Mouse (Mus musculus) liver, adult 2 months (tissue): ENCODE data around the gene Pax2. TPM values are rescaled to one million over a fixed set of nuclear protein-coding genes. Genes with fewer than 3 reads are reported as not detected.

Experiments
- DNase-seq: peaks from one replicate; pipeline ENCODE4 v3.0.0-alpha.2; 2011; ENCODE audit warnings: low read depth, low spot score; ENCODE audit errors: extremely low read depth
- H3K27ac ChIP-seq: fragments of 200-500 bp; replicated peaks from 2 replicates; pipeline ENCODE4 v1.5.1; 2012; ENCODE audit warnings: low read depth, mild to moderate bottlenecking, control low read depth, inconsistent platforms, low read length; ENCODE audit not compliant: insufficient read depth
- H3K27me3 ChIP-seq: fragments of 200-500 bp; 2 replicates; pipeline ENCODE4 v1.6.1; 2012; ENCODE audit warnings: mild to moderate bottlenecking, moderate library complexity, low read length, inconsistent platforms; ENCODE audit not compliant: control insufficient read depth, insufficient read depth
- H3K36me3 ChIP-seq: fragments of 200-500 bp; 2 replicates; pipeline ENCODE4 v1.6.1; 2012; ENCODE audit warnings: low read length, inconsistent platforms; ENCODE audit not compliant: control insufficient read depth, insufficient read depth
- H3K4me1 ChIP-seq: fragments of 200-500 bp; 2 replicates; pipeline ENCODE4 v1.6.1; 2011; ENCODE audit warnings: low read length; ENCODE audit not compliant: control insufficient read depth, insufficient read depth
- H3K4me3 ChIP-seq: fragments of 200-500 bp; 2 replicates; pipeline ENCODE4 v1.5.1; 2011; ENCODE audit warnings: low read depth, mild to moderate bottlenecking, control low read depth, low read length, moderate library complexity; ENCODE audit not compliant: insufficient read depth
- H3K79me2 ChIP-seq: fragments of 200-500 bp; 2 replicates; pipeline ENCODE4 v1.6.1; 2012; ENCODE audit warnings: inconsistent platforms, mild to moderate bottlenecking, low read length, moderate library complexity; ENCODE audit not compliant: control insufficient read depth, insufficient read depth
- H3K9ac ChIP-seq: fragments of 200-500 bp; 2 replicates; pipeline ENCODE4 v1.6.1; 2012; ENCODE audit warnings: low read depth, mild to moderate bottlenecking, control low read depth, inconsistent platforms, low read length
- CTCF ChIP-seq: fragments of 200-500 bp; IDR thresholded peaks from 2 replicates; pipeline ENCODE4 v1.5.1; 2011; ENCODE audit warnings: low read depth, low read length, control low read depth
- POLR2A ChIP-seq: fragments of 200-500 bp; IDR thresholded peaks from 2 replicates; pipeline ENCODE4 v1.6.1; 2011; ENCODE audit warnings: low read length, control low read depth; ENCODE audit not compliant: insufficient read depth; ENCODE audit errors: extremely low read depth
- whole genome bisulfite sequencing: fragments of 180-500 bp; shearing (Covaris S2); methylation state at CpG from one replicate; pipeline ENCODE4 v1.1.7; 2018; 5-methylcytosine and 5-hydroxymethylcytosine counted together
- polyA plus RNA-seq: library from polyadenylated mRNA; depleted of rRNA; stranded (reverse); fragments of >200 nt; gene quantifications from 2 replicates; pipeline ENCODE4 v1.2.3, GENCODE M21; 2012
- total RNA-seq: library from RNA; depleted of rRNA; stranded (reverse); fragments of >200 nt; gene quantifications from 2 replicates; pipeline ENCODE4 v1.2.3, GENCODE M21; 2014

Gene Pax2
- total and polyA plus RNA-seq, 2 experiments = not detected

- no peak for TF ChIP-seq POLR2A
- Histone ChIP-seq H3K27me3 (peaks cover 3% of the 10 kb centered on the region; the same call in 1 of the 2 replicates), H3K36me3 (no peaks in the 10 kb centered on the region), H3K79me2 (no peaks in the 10 kb centered on the region), H3K9ac (no peak overlapping the region), H3K4me3 (no peak overlapping the region), H3K27ac (no peak overlapping the region), H3K4me1 (no peaks in the 10 kb centered on the region)
- 37% methylated on average over 4 of the region's 4 CpGs for WGBS
- DNase-seq = no peak
Measured at GRCm38 (mm10) chr19:44784391-44784790, 28.5 kb downstream of the Pax2 start.

- no peak for TF ChIP-seq CTCF
- no peak for TF ChIP-seq POLR2A
- no peak overlapping the region for H3K4me3 ChIP-seq
- no peaks in the 10 kb centered on the region for H3K4me1 ChIP-seq
- H3K36me3 ChIP-seq = no peaks in the 10 kb centered on the region
- DNase-seq = no peak
- 66% methylated on average over 8 of the region's 8 CpGs for WGBS
- no peaks in the 10 kb centered on the region for H3K79me2 ChIP-seq
- peaks cover 3% of the 10 kb centered on the region; the same call in 1 of the 2 replicates for H3K27me3 ChIP-seq
- no peak overlapping the region for H3K9ac ChIP-seq
- H3K27ac ChIP-seq = no peak overlapping the region
Measured at GRCm38 (mm10) chr19:44788488-44788887, 32.6 kb downstream of the Pax2 start.

GRCm38 (mm10) chr19:44791981-44792380 lies 36.1 kb downstream of the Pax2 start:
- 80% methylated on average over 4 of the region's 4 CpGs for WGBS
- H3K36me3 ChIP-seq = no peaks in the 10 kb centered on the region
- DNase-seq = no peak
- no peak for TF ChIP-seq CTCF
- no peak for TF ChIP-seq POLR2A
- no peak overlapping the region for H3K9ac ChIP-seq
- H3K27ac ChIP-seq = no peak overlapping the region
- H3K79me2 ChIP-seq = no peaks in the 10 kb centered on the region
- H3K27me3 ChIP-seq = peaks cover 3% of the 10 kb centered on the region; the same call in 1 of the 2 replicates
- no peak overlapping the region for H3K4me3 ChIP-seq
- no peaks in the 10 kb centered on the region for H3K4me1 ChIP-seq

- no peak for DNase-seq
- Histone ChIP-seq H3K4me1 (no peaks in the 10 kb centered on the region), H3K79me2 (no peaks in the 10 kb centered on the region), H3K9ac (no peak overlapping the region), H3K27me3 (no peaks in the 10 kb centered on the region), H3K27ac (no peak overlapping the region), H3K4me3 (no peak overlapping the region), H3K36me3 (no peaks in the 10 kb centered on the region)
- TF ChIP-seq CTCF (no peak), POLR2A (no peak)
- WGBS = 54% methylated on average over 21 of the region's 21 CpGs
Measured at GRCm38 (mm10) chr19:44797110-44798060, 41.5 kb downstream of the Pax2 start.

GRCm38 (mm10) chr19:44798731-44799130 lies 42.9 kb downstream of the Pax2 start:
- DNase-seq = no peak
- Histone ChIP-seq H3K9ac (no peak overlapping the region), H3K79me2 (no peaks in the 10 kb centered on the region), H3K4me1 (no peaks in the 10 kb centered on the region), H3K36me3 (no peaks in the 10 kb centered on the region), H3K27me3 (no peaks in the 10 kb centered on the region), H3K4me3 (no peak overlapping the region), H3K27ac (no peak overlapping the region)
- WGBS = 86% methylated on average over 6 of the region's 6 CpGs
- TF ChIP-seq CTCF (no peak), POLR2A (no peak)

- Histone ChIP-seq H3K9ac (no peak overlapping the region), H3K27ac (no peak overlapping the region), H3K79me2 (no peaks in the 10 kb centered on the region), H3K4me3 (no peak overlapping the region), H3K27me3 (no peaks in the 10 kb centered on the region), H3K36me3 (no peaks in the 10 kb centered on the region), H3K4me1 (no peaks in the 10 kb centered on the region)
- WGBS = 57% methylated on average over 5 of the region's 5 CpGs
- TF ChIP-seq CTCF (no peak), POLR2A (no peak)
- peak; percentile 37 for DNase-seq
Measured at GRCm38 (mm10) chr19:44799156-44799555, 43.3 kb downstream of the Pax2 start.
